Mouse (Mus musculus): ENCODE results near the gene Akap8. TPM values are rescaled to one million over a fixed set of nuclear protein-coding genes. Genes with fewer than 3 reads are reported as not detected.

Akap8 gene
- polyA plus RNA-seq, 1 experiment from 2014 or later: 31.2 TPM

GRCm38 (mm10) chr17:32333675-32334303 is 12.8 kb upstream of the Akap8 start:
- Histone ChIP-seq H3K4me3 (ENCODE audit: low read depth, low read length) (no peak overlapping the region), H3K36me3 (ENCODE audit: control insufficient read depth, insufficient read depth) (peaks cover 68% of the 10 kb centered on the region), H3K27me3 (ENCODE audit: control insufficient read depth, insufficient read depth, low read depth, low read length) (no peaks in the 10 kb centered on the region), H3K4me1 (ENCODE audit: control insufficient read depth, low read depth, low read length) (no peaks in the 10 kb centered on the region), H3K9ac (ENCODE audit: low read depth, low read length) (no peak overlapping the region), H3K9me3 (replicated peaks; ENCODE audit: control insufficient read depth, low read length) (no peaks in the 10 kb centered on the region), H3K27ac (ENCODE audit: low read length) (no peak overlapping the region), H3K4me2 (ENCODE audit: low read depth, low read length) (no peak overlapping the region)
- no peak for ATAC-seq (ENCODE audit: low read depth)
- 69% methylated on average over 31 of the region's 31 CpGs for WGBS (ENCODE audit: insufficient replicate concordance)

- no peaks in the 10 kb centered on the region for H3K9me3 ChIP-seq (replicated peaks; ENCODE audit: control insufficient read depth, low read length)
- no peak for ATAC-seq (ENCODE audit: low read depth)
- no peak overlapping the region for H3K4me2 ChIP-seq (ENCODE audit: low read depth, low read length)
- no peak overlapping the region for H3K9ac ChIP-seq (ENCODE audit: low read depth, low read length)
- H3K36me3 ChIP-seq (ENCODE audit: control insufficient read depth, insufficient read depth): peaks cover 34% of the 10 kb centered on the region
- H3K4me1 ChIP-seq (ENCODE audit: control insufficient read depth, low read depth, low read length): peaks cover 6% of the 10 kb centered on the region
- H3K4me3 ChIP-seq (ENCODE audit: low read depth, low read length): no peak overlapping the region
- no peaks in the 10 kb centered on the region for H3K27me3 ChIP-seq (ENCODE audit: control insufficient read depth, insufficient read depth, low read depth, low read length)
- H3K27ac ChIP-seq (ENCODE audit: low read length): no peak overlapping the region
These were observed 6.5 kb upstream of the Akap8 start for GRCm38 (mm10) chr17:32327501-32327900.

DNA sequence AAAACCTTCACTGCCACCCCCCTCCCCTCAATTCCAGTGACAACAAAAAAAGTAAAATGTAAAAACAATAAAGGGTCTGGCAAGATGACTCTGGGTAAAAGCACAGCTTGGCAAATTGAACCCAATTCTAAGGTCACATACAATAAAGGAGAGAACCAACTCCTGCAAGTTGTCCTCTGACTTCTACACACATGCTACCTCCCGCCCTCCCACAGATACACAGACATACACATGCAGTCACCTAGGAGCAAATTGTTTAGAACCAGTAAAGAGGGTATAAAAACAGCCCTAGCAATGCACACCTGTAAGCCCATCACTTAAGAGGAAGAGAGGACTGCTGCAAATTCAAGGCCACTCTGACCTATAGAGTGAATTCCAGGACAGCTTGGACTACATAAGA is 1.8 kb upstream of the Akap8 start:
- no peak overlapping the region for H3K9ac ChIP-seq (ENCODE audit: low read depth, low read length)
- ATAC-seq (ENCODE audit: low read depth): no peak
- no peak overlapping the region for H3K4me3 ChIP-seq (ENCODE audit: low read depth, low read length)
- peaks cover 29% of the 10 kb centered on the region for H3K4me1 ChIP-seq (ENCODE audit: control insufficient read depth, low read depth, low read length)
- H3K27me3 ChIP-seq (ENCODE audit: control insufficient read depth, insufficient read depth, low read depth, low read length): no peaks in the 10 kb centered on the region
- peak overlapping the region; percentile 96; the same call in 1 of the 2 replicates for H3K4me2 ChIP-seq (ENCODE audit: low read depth, low read length)
- WGBS (ENCODE audit: insufficient replicate concordance): 77% methylated on average over 1 of the region's 1 CpGs
- H3K27ac ChIP-seq (ENCODE audit: low read length): no peak overlapping the region
- H3K36me3 ChIP-seq (ENCODE audit: control insufficient read depth, insufficient read depth): peaks cover 12% of the 10 kb centered on the region
- H3K9me3 ChIP-seq (replicated peaks; ENCODE audit: control insufficient read depth, low read length): no peaks in the 10 kb centered on the region

DNA sequence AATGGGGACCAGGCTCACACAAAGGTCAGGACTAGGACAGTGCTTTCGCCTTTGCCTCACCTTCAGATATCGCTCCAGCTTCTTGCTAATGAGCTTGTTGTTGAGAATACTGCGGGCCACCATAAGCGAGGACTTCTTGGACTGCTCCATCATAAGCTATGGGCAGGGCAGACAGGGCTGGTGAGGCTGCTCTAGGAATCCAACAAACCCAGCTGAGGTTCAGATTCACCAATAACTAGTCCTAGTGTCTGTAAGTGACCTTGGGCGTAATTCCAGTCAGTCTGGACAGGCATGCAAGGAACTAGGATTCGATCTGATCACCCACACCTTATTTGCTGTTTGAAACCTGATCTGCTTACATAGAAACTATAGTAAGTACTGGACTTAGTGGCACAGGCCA is 798 bp upstream of the Akap8 start:
- Histone ChIP-seq H3K36me3 (ENCODE audit: control insufficient read depth, insufficient read depth) (peaks cover 21% of the 10 kb centered on the region), H3K4me1 (ENCODE audit: control insufficient read depth, low read depth, low read length) (peaks cover 29% of the 10 kb centered on the region), H3K4me2 (ENCODE audit: low read depth, low read length) (peak overlapping the region; percentile 96), H3K4me3 (ENCODE audit: low read depth, low read length) (peak overlapping the region; percentile 84), H3K9me3 (replicated peaks; ENCODE audit: control insufficient read depth, low read length) (no peaks in the 10 kb centered on the region), H3K27ac (ENCODE audit: low read length) (peak overlapping the region; percentile 95), H3K9ac (ENCODE audit: low read depth, low read length) (peak overlapping the region; percentile 88), H3K27me3 (ENCODE audit: control insufficient read depth, insufficient read depth, low read depth, low read length) (no peaks in the 10 kb centered on the region)
- WGBS (ENCODE audit: insufficient replicate concordance): 21% methylated on average over 6 of the region's 6 CpGs
- no peak for ATAC-seq (ENCODE audit: low read depth)

- peak overlapping the region; percentile 95 for H3K27ac ChIP-seq (ENCODE audit: low read length)
These were observed 324 bp upstream of the Akap8 start for GRCm38 (mm10) chr17:32321390-32321734.

DNA sequence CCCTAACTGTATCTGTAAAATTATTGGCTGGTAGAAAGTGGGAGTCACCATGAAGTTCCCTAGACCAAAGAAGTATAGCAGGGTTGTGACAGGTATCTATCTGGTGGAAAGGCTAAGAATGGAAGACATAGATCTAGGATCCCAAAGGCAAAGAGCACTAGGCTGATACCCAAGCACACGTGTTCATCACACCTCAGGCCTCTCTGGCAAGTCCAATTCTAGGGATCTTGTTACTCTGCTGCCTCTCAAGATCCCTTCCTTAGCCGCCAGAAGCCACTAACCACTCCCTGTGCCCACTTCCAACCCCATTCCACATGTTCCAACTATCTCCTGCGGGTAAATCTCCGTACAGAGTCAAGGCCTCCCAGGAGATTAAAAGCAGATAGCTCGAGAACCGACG is 1.1 kb downstream of the Akap8 start:
- peak overlapping the region; percentile 96 for H3K4me2 ChIP-seq (ENCODE audit: low read depth, low read length)
- H3K9me3 ChIP-seq (replicated peaks; ENCODE audit: control insufficient read depth, low read length): no peaks in the 10 kb centered on the region
- H3K4me1 ChIP-seq (ENCODE audit: control insufficient read depth, low read depth, low read length): peaks cover 29% of the 10 kb centered on the region
- H3K27ac ChIP-seq (ENCODE audit: low read length): peak overlapping the region; percentile 85
- H3K27me3 ChIP-seq (ENCODE audit: control insufficient read depth, insufficient read depth, low read depth, low read length): no peaks in the 10 kb centered on the region
- WGBS (ENCODE audit: insufficient replicate concordance): under 1% methylated on average over 7 of the region's 7 CpGs
- ATAC-seq (ENCODE audit: low read depth): no peak
- peak overlapping the region; percentile 84 for H3K4me3 ChIP-seq (ENCODE audit: low read depth, low read length)
- peak overlapping the region; percentile 88 for H3K9ac ChIP-seq (ENCODE audit: low read depth, low read length)
- peaks cover 35% of the 10 kb centered on the region for H3K36me3 ChIP-seq (ENCODE audit: control insufficient read depth, insufficient read depth)

More at GRCm38 (mm10) chr17:32321390-32321734, 324 bp upstream of the Akap8 start:
- peak; percentile 57 for ATAC-seq (ENCODE audit: low read depth)
- peak overlapping the region; percentile 84 for H3K4me3 ChIP-seq (ENCODE audit: low read depth, low read length)
- peaks cover 26% of the 10 kb centered on the region for H3K36me3 ChIP-seq (ENCODE audit: control insufficient read depth, insufficient read depth)
- H3K4me1 ChIP-seq (ENCODE audit: control insufficient read depth, low read depth, low read length): peaks cover 29% of the 10 kb centered on the region
- no peaks in the 10 kb centered on the region for H3K9me3 ChIP-seq (replicated peaks; ENCODE audit: control insufficient read depth, low read length)
- no peaks in the 10 kb centered on the region for H3K27me3 ChIP-seq (ENCODE audit: control insufficient read depth, insufficient read depth, low read depth, low read length)
- H3K4me2 ChIP-seq (ENCODE audit: low read depth, low read length): peak overlapping the region; percentile 96
- peak overlapping the region; percentile 88 for H3K9ac ChIP-seq (ENCODE audit: low read depth, low read length)
- 0% methylated on average over 23 of the region's 23 CpGs for WGBS (ENCODE audit: insufficient replicate concordance)

GRCm38 (mm10) chr17:32317708-32318107 is 3.3 kb downstream of the Akap8 start:
- Histone ChIP-seq H3K27ac (ENCODE audit: low read length) (no peak overlapping the region), H3K9me3 (replicated peaks; ENCODE audit: control insufficient read depth, low read length) (no peaks in the 10 kb centered on the region), H3K36me3 (ENCODE audit: control insufficient read depth, insufficient read depth) (peaks cover 46% of the 10 kb centered on the region), H3K9ac (ENCODE audit: low read depth, low read length) (no peak overlapping the region), H3K4me2 (ENCODE audit: low read depth, low read length) (no peak overlapping the region), H3K27me3 (ENCODE audit: control insufficient read depth, insufficient read depth, low read depth, low read length) (no peaks in the 10 kb centered on the region), H3K4me3 (ENCODE audit: low read depth, low read length) (no peak overlapping the region), H3K4me1 (ENCODE audit: control insufficient read depth, low read depth, low read length) (peaks cover 25% of the 10 kb centered on the region)
- 77% methylated on average over 3 of the region's 3 CpGs for WGBS (ENCODE audit: insufficient replicate concordance)
- ATAC-seq (ENCODE audit: low read depth): no peak

- no peak for ATAC-seq (ENCODE audit: low read depth)
- Histone ChIP-seq H3K4me1 (ENCODE audit: control insufficient read depth, low read depth, low read length) (peaks cover 20% of the 10 kb centered on the region), H3K9ac (ENCODE audit: low read depth, low read length) (no peak overlapping the region), H3K36me3 (ENCODE audit: control insufficient read depth, insufficient read depth) (peaks cover 51% of the 10 kb centered on the region), H3K27ac (ENCODE audit: low read length) (no peak overlapping the region), H3K4me3 (ENCODE audit: low read depth, low read length) (no peak overlapping the region), H3K27me3 (ENCODE audit: control insufficient read depth, insufficient read depth, low read depth, low read length) (no peaks in the 10 kb centered on the region), H3K4me2 (ENCODE audit: low read depth, low read length) (no peak overlapping the region), H3K9me3 (replicated peaks; ENCODE audit: control insufficient read depth, low read length) (no peaks in the 10 kb centered on the region)
- WGBS (ENCODE audit: insufficient replicate concordance): 92% methylated on average over 8 of the region's 8 CpGs
These were observed 4.0 kb downstream of the Akap8 start for GRCm38 (mm10) chr17:32317032-32317431.

GRCm38 (mm10) chr17:32315560-32315959 is 5.5 kb downstream of the Akap8 start:
- peaks cover 62% of the 10 kb centered on the region for H3K36me3 ChIP-seq (ENCODE audit: control insufficient read depth, insufficient read depth)

More at GRCm38 (mm10) chr17:32315560-32315959, 5.5 kb downstream of the Akap8 start:
- 83% methylated on average over 5 of the region's 5 CpGs for WGBS (ENCODE audit: insufficient replicate concordance)
- no peaks in the 10 kb centered on the region for H3K27me3 ChIP-seq (ENCODE audit: control insufficient read depth, insufficient read depth, low read depth, low read length)
- no peak overlapping the region for H3K27ac ChIP-seq (ENCODE audit: low read length)
- no peak for ATAC-seq (ENCODE audit: low read depth)
- no peak overlapping the region for H3K4me3 ChIP-seq (ENCODE audit: low read depth, low read length)
- H3K9ac ChIP-seq (ENCODE audit: low read depth, low read length): no peak overlapping the region
- H3K9me3 ChIP-seq (replicated peaks; ENCODE audit: control insufficient read depth, low read length): no peaks in the 10 kb centered on the region
- H3K4me2 ChIP-seq (ENCODE audit: low read depth, low read length): no peak overlapping the region
- peaks cover 17% of the 10 kb centered on the region for H3K4me1 ChIP-seq (ENCODE audit: control insufficient read depth, low read depth, low read length)
